Mouse (Mus musculus) kidney, adult 8-10 months (tissue): ENCODE measurements around the gene Cox7a2l.

Experiments
- DNase-seq, 2 experiments: peaks; one replicate each; pipeline ENCODE4 v3.0.0; 2022

Cox7a2l gene

GRCm38 (mm10) chr17:83526091-83526561 lies 9.0 kb upstream of the Cox7a2l start:
- no peak for DNase-seq

- DNase-seq, result no peak
Measured at GRCm38 (mm10) chr17:83525596-83525995, 8.5 kb upstream of the Cox7a2l start.

- no peak for DNase-seq
Measured at GRCm38 (mm10) chr17:83524753-83525152, 7.6 kb upstream of the Cox7a2l start.

- peak; percentile 32 to 54 for DNase-seq
Measured at GRCm38 (mm10) chr17:83522590-83523379, 5.7 kb upstream of the Cox7a2l start.

GRCm38 (mm10) chr17:83521881-83522280 lies 4.8 kb upstream of the Cox7a2l start:
- no peak for DNase-seq

GRCm38 (mm10) chr17:83514213-83514701 lies 2.9 kb downstream of the Cox7a2l start:
- peak; percentile 88 to 92 for DNase-seq

- DNase-seq, result no peak
Measured at GRCm38 (mm10) chr17:83513655-83514212, 3.4 kb downstream of the Cox7a2l start.

GRCm38 (mm10) chr17:83512130-83512529 lies 5.0 kb downstream of the Cox7a2l start:
- no peak for DNase-seq

- DNase-seq, result no peak
Measured at GRCm38 (mm10) chr17:83503693-83504092, 13.4 kb downstream of the Cox7a2l start.

- no peak for DNase-seq
Measured at GRCm38 (mm10) chr17:83499692-83500091, 17.4 kb downstream of the Cox7a2l start.

GRCm38 (mm10) chr17:83498889-83499288 lies 18.2 kb downstream of the Cox7a2l start:
- no peak for DNase-seq

GRCm38 (mm10) chr17:83487762-83488161 lies 29.4 kb downstream of the Cox7a2l start:
- no peak for DNase-seq

GRCm38 (mm10) chr17:83483784-83484183 lies 33.3 kb downstream of the Cox7a2l start:
- no peak for DNase-seq

- peak; percentile 22 for DNase-seq
Measured at GRCm38 (mm10) chr17:83482817-83483536, 34.2 kb downstream of the Cox7a2l start.

GRCm38 (mm10) chr17:83481551-83481950 lies 35.6 kb downstream of the Cox7a2l start:
- peak in 1 of 2 experiments; percentile 8 for DNase-seq

GRCm38 (mm10) chr17:83477089-83477488 lies 40.0 kb downstream of the Cox7a2l start:
- DNase-seq, result no peak

- no peak for DNase-seq
Measured at GRCm38 (mm10) chr17:83469586-83469985, 47.5 kb downstream of the Cox7a2l start.

- no peak for DNase-seq
Measured at GRCm38 (mm10) chr17:83466697-83467251, 50.4 kb downstream of the Cox7a2l start.

GRCm38 (mm10) chr17:83465969-83466368 lies 51.2 kb downstream of the Cox7a2l start:
- no peak for DNase-seq

- no peak for DNase-seq
Measured at GRCm38 (mm10) chr17:83457271-83457670, 59.9 kb downstream of the Cox7a2l start.

- DNase-seq, result no peak
Measured at GRCm38 (mm10) chr17:83453587-83453986, 63.5 kb downstream of the Cox7a2l start.

GRCm38 (mm10) chr17:83452451-83452850 lies 64.7 kb downstream of the Cox7a2l start:
- DNase-seq, result no peak
